Mouse (Mus musculus) intestine, postnatal 0 days (tissue): ENCODE data around the gene Rnf224. TPM values are rescaled to one million over a fixed set of nuclear protein-coding genes. Genes with fewer than 3 reads are reported as not detected.

ENCODE experiments used
- ATAC-seq: fragments of 200-750 bp; cut with Nextera tagmentation; 2 replicates; pipeline ENCODE4 v1.8.0; 2017; ENCODE audit warnings: mild to moderate bottlenecking, moderate TSS enrichment, moderate library complexity
- H3K27ac ChIP-seq: fragments of 300-500 bp; sonication (generic); 2 replicates; pipeline ENCODE4 v1.5.1; 2014; ENCODE audit warnings: mild to moderate bottlenecking, low read depth, low read length, moderate library complexity
- H3K27me3 ChIP-seq: fragments of 300-500 bp; sonication (generic); replicated peaks from 2 replicates; pipeline ENCODE4 v1.6.1; 2014; ENCODE audit warnings: low read length, mixed read lengths; ENCODE audit not compliant: control insufficient read depth, insufficient read depth
- H3K36me3 ChIP-seq: fragments of 300-500 bp; sonication (generic); 2 replicates; pipeline ENCODE4 v1.6.1; 2014; ENCODE audit warnings: mild to moderate bottlenecking, moderate library complexity; ENCODE audit not compliant: control insufficient read depth, insufficient read depth
- H3K4me1 ChIP-seq: fragments of 300-500 bp; sonication (generic); replicated peaks from 2 replicates; pipeline ENCODE4 v1.6.1; 2014; ENCODE audit warnings: antibody characterized with exemption, low read length, mixed read lengths; ENCODE audit not compliant: control insufficient read depth, insufficient read depth
- H3K4me2 ChIP-seq: fragments of 300-500 bp; sonication (generic); replicated peaks from 2 replicates; pipeline ENCODE4 v1.6.1; 2014; ENCODE audit warnings: low read depth, mild to moderate bottlenecking, moderate library complexity
- H3K4me3 ChIP-seq: fragments of 300-500 bp; sonication (generic); 2 replicates; pipeline ENCODE4 v1.5.1; 2014; ENCODE audit warnings: low read depth, low read length
- H3K9ac ChIP-seq: fragments of 300-500 bp; sonication (generic); 2 replicates; pipeline ENCODE4 v1.6.1; 2014; ENCODE audit warnings: mild to moderate bottlenecking, low read depth, low read length
- H3K9me3 ChIP-seq: fragments of 300-500 bp; sonication (generic); 2 replicates; pipeline ENCODE4 v1.6.1; 2016; ENCODE audit warnings: mixed run types; ENCODE audit not compliant: control insufficient read depth
- CTCF ChIP-seq: sonication (generic); IDR thresholded peaks from 2 replicates; pipeline ENCODE4 v1.5.1; 2016; ENCODE audit warnings: low read depth, mild to moderate bottlenecking, control low read depth, antibody characterized with exemption, moderate library complexity
- WGBS: fragments of 180-500 bp; shearing (Covaris S2); extraction: QIAGEN DNeasy Blood & Tissue Kit; methylation state at CpG from one replicate; pipeline ENCODE4 v1.1.7; 2014; 5-methylcytosine and 5-hydroxymethylcytosine counted together
- polyA plus RNA-seq: library from polyadenylated mRNA; unstranded; fragments of >200 nt; fragmentation: Nextera tagmentation; extraction: Ambion mirVana; gene quantifications from 2 replicates; pipeline ENCODE4 v1.2.1, GENCODE M21; 2015

The Rnf224 gene
- polyA plus RNA-seq, 1 experiment from 2014 or later, result 0.09 TPM

- 2% methylated on average over 64 of the region's 64 CpGs for WGBS
- peak overlapping the region; percentile 64 for H3K27ac ChIP-seq
- no peaks in the 10 kb centered on the region for H3K36me3 ChIP-seq
- peak; percentile 42 for ATAC-seq
- H3K27me3 ChIP-seq, result no peaks in the 10 kb centered on the region
- peak; percentile 82 for TF ChIP-seq CTCF
- peak overlapping the region; percentile 91 for H3K4me2 ChIP-seq
- no peaks in the 10 kb centered on the region for H3K9me3 ChIP-seq
- peaks cover 2% of the 10 kb centered on the region; the same call in 1 of the 2 replicates for H3K4me1 ChIP-seq
- H3K9ac ChIP-seq, result peak overlapping the region; percentile 59
- peak overlapping the region; percentile 48 for H3K4me3 ChIP-seq
Measured at GRCm38 (mm10) chr2:25185625-25186574, 50.7 kb downstream of the Rnf224 start.

- 96% methylated on average over 7 of the region's 7 CpGs for WGBS
- H3K4me3 ChIP-seq, result no peak overlapping the region
- no peak for ATAC-seq
- H3K4me2 ChIP-seq, result no peak overlapping the region
- no peaks in the 10 kb centered on the region for H3K36me3 ChIP-seq
- TF ChIP-seq CTCF, result no peak
- no peaks in the 10 kb centered on the region for H3K27me3 ChIP-seq
- H3K27ac ChIP-seq, result no peak overlapping the region
- no peak overlapping the region for H3K9ac ChIP-seq
- no peaks in the 10 kb centered on the region for H3K9me3 ChIP-seq
- peaks cover 5% of the 10 kb centered on the region; the same call in 1 of the 2 replicates for H3K4me1 ChIP-seq
Measured at GRCm38 (mm10) chr2:25184496-25184895, 52.1 kb downstream of the Rnf224 start.

Other genes starting within 250 kb of the Rnf224 start
- 17.0 and 17.6 TPM in 2 replicates for gene Nsmf, start 182.4 kb downstream of the Rnf224 start, polyA plus RNA-seq
- gene Entpd8, start 156.5 kb downstream of the Rnf224 start, polyA plus RNA-seq, result 24.6 and 25.9 TPM in 2 replicates
- gene Noxa1, start 141.6 kb downstream of the Rnf224 start, polyA plus RNA-seq, result 3.3 and 5.8 TPM in 2 replicates
- 15.9 and 16.5 TPM in 2 replicates for gene Nrarp, start 56.0 kb downstream of the Rnf224 start, polyA plus RNA-seq
- 12.0 and 12.6 TPM in 2 replicates for gene Tor4a, start 39.9 kb downstream of the Rnf224 start, polyA plus RNA-seq
- gene Nelfb, start 25.3 kb downstream of the Rnf224 start, polyA plus RNA-seq, result 41.4 and 45.6 TPM in 2 replicates
- not detected in 2 replicates for gene Stpg3, start 22.1 kb downstream of the Rnf224 start, polyA plus RNA-seq
- 0.78 and 1.4 TPM in 2 replicates for gene Fam166a, start 18.0 kb downstream of the Rnf224 start, polyA plus RNA-seq
- gene Tubb4b, start 12.1 kb downstream of the Rnf224 start, polyA plus RNA-seq, result 453 and 466 TPM in 2 replicates
- gene Slc34a3, start 2.4 kb downstream of the Rnf224 start, polyA plus RNA-seq, result 34.0 and 37.6 TPM in 2 replicates
- gene Rnf208, start 5.5 kb upstream of the Rnf224 start, polyA plus RNA-seq, result 51.9 and 59.4 TPM in 2 replicates
- 16.5 and 20.7 TPM in 2 replicates for gene Cysrt1, start 5.7 kb upstream of the Rnf224 start, polyA plus RNA-seq
- gene AL732309.1, start 10.1 kb upstream of the Rnf224 start, polyA plus RNA-seq, result 10.4 and 12.3 TPM in 2 replicates
- 40.3 and 44.9 TPM in 2 replicates for gene Tmem203, start 18.7 kb upstream of the Rnf224 start, polyA plus RNA-seq
- 62.0 and 68.3 TPM in 2 replicates for gene Tprn, start 25.8 kb upstream of the Rnf224 start, polyA plus RNA-seq
- gene Ssna1, start 35.7 kb upstream of the Rnf224 start, polyA plus RNA-seq, result 105 and 108 TPM in 2 replicates
- 41.6 and 43.4 TPM in 2 replicates for gene Anapc2, start 35.7 kb upstream of the Rnf224 start, polyA plus RNA-seq
- gene Tmem210, start 51.4 kb upstream of the Rnf224 start, polyA plus RNA-seq, result not detected in 2 replicates
- 5.5 and 6.6 TPM in 2 replicates for gene Lrrc26, start 53.1 kb upstream of the Rnf224 start, polyA plus RNA-seq
- gene Grin1, start 82.4 kb upstream of the Rnf224 start, polyA plus RNA-seq, result 0.78 and 0.90 TPM in 2 replicates
- 44.7 and 50.2 TPM in 2 replicates for gene Man1b1, start 95.6 kb upstream of the Rnf224 start, polyA plus RNA-seq
- 120 and 129 TPM in 2 replicates for gene Dpp7, start 119.6 kb upstream of the Rnf224 start, polyA plus RNA-seq
- 668 and 708 TPM in 2 replicates for gene Uap1l1, start 128.9 kb upstream of the Rnf224 start, polyA plus RNA-seq
- 112 and 129 TPM in 2 replicates for gene Sapcd2, start 135.5 kb upstream of the Rnf224 start, polyA plus RNA-seq
- 33.9 and 38.1 TPM in 2 replicates for gene Entpd2, start 159.1 kb upstream of the Rnf224 start, polyA plus RNA-seq
- 49.2 and 52.3 TPM in 2 replicates for gene Npdc1, start 162.6 kb upstream of the Rnf224 start, polyA plus RNA-seq
- gene Fut7, start 186.5 kb upstream of the Rnf224 start, polyA plus RNA-seq, result 0.26 and 0.27 TPM in 2 replicates
- 1.1 and 1.3 TPM in 2 replicates for gene Abca2, start 191.9 kb upstream of the Rnf224 start, polyA plus RNA-seq
- 2.0 and 2.8 TPM in 2 replicates for gene Clic3, start 220.1 kb upstream of the Rnf224 start, polyA plus RNA-seq
- gene Paxx, start 224.3 kb upstream of the Rnf224 start, polyA plus RNA-seq, result 41.2 and 46.2 TPM in 2 replicates
- gene Ptgds, start 233.3 kb upstream of the Rnf224 start, polyA plus RNA-seq, result 1.2 and 2.2 TPM in 2 replicates